Mouse (Mus musculus) forebrain, postnatal 0 days (tissue): ENCODE data around the gene Umad1. TPM values are rescaled to one million over a fixed set of nuclear protein-coding genes. Genes with fewer than 3 reads are reported as not detected.

Experiments
- ATAC-seq: fragments of 200-750 bp; cut with Nextera tagmentation; 2 replicates; pipeline ENCODE4 v1.8.0; 2017; ENCODE audit warnings: mild to moderate bottlenecking, moderate library complexity
- DNase-seq: peaks from one replicate; pipeline ENCODE4 v3.0.0-alpha.2; 2015
- H3K27ac ChIP-seq: fragments of 300-500 bp; sonication (generic); 2 replicates; pipeline ENCODE4 v1.5.1; 2014; ENCODE audit warnings: low read depth, mild to moderate bottlenecking, antibody characterized with exemption, low read length, moderate library complexity, mixed read lengths
- H3K27me3 ChIP-seq: fragments of 300-500 bp; sonication (generic); 2 replicates; pipeline ENCODE4 v1.6.1; 2014; ENCODE audit warnings: mild to moderate bottlenecking, low read length, mixed read lengths; ENCODE audit not compliant: insufficient read depth
- H3K36me3 ChIP-seq: fragments of 300-500 bp; sonication (generic); 2 replicates; pipeline ENCODE4 v1.6.1; 2014; ENCODE audit warnings: mild to moderate bottlenecking, moderate library complexity; ENCODE audit not compliant: insufficient read depth
- H3K4me1 ChIP-seq: fragments of 300-500 bp; sonication (generic); 2 replicates; pipeline ENCODE4 v1.6.1; 2014; ENCODE audit warnings: antibody characterized with exemption; ENCODE audit not compliant: insufficient read depth
- H3K4me2 ChIP-seq: fragments of 300-500 bp; sonication (generic); 2 replicates; pipeline ENCODE4 v1.6.1; 2014; ENCODE audit warnings: low read depth, mild to moderate bottlenecking, moderate library complexity
- H3K4me3 ChIP-seq: fragments of 300-500 bp; sonication (generic); 2 replicates; pipeline ENCODE4 v1.5.1; 2014; ENCODE audit warnings: low read depth, low read length, mixed read lengths
- H3K9ac ChIP-seq: fragments of 300-500 bp; sonication (generic); 2 replicates; pipeline ENCODE4 v1.6.1; 2014; ENCODE audit warnings: mild to moderate bottlenecking
- H3K9me3 ChIP-seq: fragments of 300-500 bp; sonication (generic); 2 replicates; pipeline ENCODE4 v1.6.1; 2016; ENCODE audit warnings: low read length
- CTCF ChIP-seq: sonication (generic); IDR thresholded peaks from 2 replicates; pipeline ENCODE4 v1.5.1; 2016; ENCODE audit warnings: antibody characterized with exemption, control low read depth, low read depth
- WGBS: fragments of 180-500 bp; shearing (Covaris S2); extraction: QIAGEN DNeasy Blood & Tissue Kit; methylation state at CpG from one replicate; pipeline ENCODE4 v1.1.7; 2014; 5-methylcytosine and 5-hydroxymethylcytosine counted together
- polyA plus RNA-seq: library from polyadenylated mRNA; unstranded; fragments of >200 nt; fragmentation: Nextera tagmentation; extraction: Ambion mirVana; gene quantifications from 2 replicates; pipeline ENCODE4 v1.2.1, GENCODE M21; 2015
- total RNA-seq: library from RNA; depleted of rRNA; stranded (reverse); fragments of >200 nt; gene quantifications from 2 replicates; pipeline ENCODE4 v1.2.3, GENCODE M21; 2014

Umad1 gene
- total and polyA plus RNA-seq, 2 experiments from 2014 or later: 24.4 to 50.5 TPM

- H3K4me1 ChIP-seq: no peaks in the 10 kb centered on the region
- no peak for TF ChIP-seq CTCF
- H3K27ac ChIP-seq: no peak overlapping the region
- H3K36me3 ChIP-seq: peaks cover 3% of the 10 kb centered on the region; the same call in 1 of the 2 replicates
- no peak for ATAC-seq
- no peaks in the 10 kb centered on the region for H3K9me3 ChIP-seq
- DNase-seq: no peak
- no peaks in the 10 kb centered on the region for H3K27me3 ChIP-seq
- no peak overlapping the region for H3K9ac ChIP-seq
- no peak overlapping the region for H3K4me2 ChIP-seq
- 15% methylated on average over 2 of the region's 2 CpGs for WGBS
- no peak overlapping the region for H3K4me3 ChIP-seq
These were observed 109.2 kb downstream of the Umad1 start for GRCm38 (mm10) chr6:8368198-8368864.

- Histone ChIP-seq H3K9ac (no peak overlapping the region), H3K27ac (no peak overlapping the region), H3K4me1 (no peaks in the 10 kb centered on the region), H3K27me3 (no peaks in the 10 kb centered on the region), H3K4me2 (no peak overlapping the region), H3K36me3 (no peaks in the 10 kb centered on the region), H3K4me3 (no peak overlapping the region), H3K9me3 (no peaks in the 10 kb centered on the region)
- no peak for DNase-seq
- 80% methylated on average over 3 of the region's 3 CpGs for WGBS
- no peak for ATAC-seq
- no peak for TF ChIP-seq CTCF
These were observed 111.5 kb downstream of the Umad1 start for GRCm38 (mm10) chr6:8370624-8371023.

- Histone ChIP-seq H3K9ac (no peak overlapping the region), H3K4me2 (no peak overlapping the region), H3K27me3 (no peaks in the 10 kb centered on the region), H3K4me3 (no peak overlapping the region), H3K27ac (no peak overlapping the region), H3K9me3 (no peaks in the 10 kb centered on the region), H3K4me1 (no peaks in the 10 kb centered on the region), H3K36me3 (peaks cover 6% of the 10 kb centered on the region)
- DNase-seq: no peak
- ATAC-seq: no peak
- 16% methylated on average over 2 of the region's 2 CpGs for WGBS
- no peak for TF ChIP-seq CTCF
These were observed 114.0 kb downstream of the Umad1 start for GRCm38 (mm10) chr6:8373051-8373450.

GRCm38 (mm10) chr6:8373851-8374250 is 114.8 kb downstream of the Umad1 start:
- Histone ChIP-seq H3K27me3 (no peaks in the 10 kb centered on the region), H3K4me1 (no peaks in the 10 kb centered on the region), H3K9me3 (no peaks in the 10 kb centered on the region), H3K27ac (no peak overlapping the region), H3K9ac (no peak overlapping the region), H3K36me3 (peaks cover 6% of the 10 kb centered on the region), H3K4me3 (no peak overlapping the region), H3K4me2 (no peak overlapping the region)
- no peak for DNase-seq
- no peak for ATAC-seq
- 36% methylated on average over 8 of the region's 8 CpGs for WGBS
- TF ChIP-seq CTCF: no peak

- no peaks in the 10 kb centered on the region for H3K27me3 ChIP-seq
- DNase-seq: no peak
- peaks cover 6% of the 10 kb centered on the region for H3K36me3 ChIP-seq
- H3K9me3 ChIP-seq: no peaks in the 10 kb centered on the region
- no peak for TF ChIP-seq CTCF
- H3K4me2 ChIP-seq: no peak overlapping the region
- H3K9ac ChIP-seq: no peak overlapping the region
- ATAC-seq: no peak
- no peak overlapping the region for H3K4me3 ChIP-seq
- H3K27ac ChIP-seq: no peak overlapping the region
- H3K4me1 ChIP-seq: no peaks in the 10 kb centered on the region
- 43% methylated on average over 6 of the region's 6 CpGs for WGBS
These were observed 115.2 kb downstream of the Umad1 start for GRCm38 (mm10) chr6:8374290-8374689.

- Histone ChIP-seq H3K27ac (no peak overlapping the region), H3K4me2 (no peak overlapping the region), H3K9me3 (no peaks in the 10 kb centered on the region), H3K27me3 (no peaks in the 10 kb centered on the region), H3K9ac (no peak overlapping the region), H3K4me3 (no peak overlapping the region), H3K4me1 (no peaks in the 10 kb centered on the region), H3K36me3 (peaks cover 6% of the 10 kb centered on the region)
- ATAC-seq (no peak), DNase-seq (no peak)
- no peak for TF ChIP-seq CTCF
- WGBS: 83% methylated on average over 4 of the region's 4 CpGs
These were observed 115.6 kb downstream of the Umad1 start for GRCm38 (mm10) chr6:8374712-8375111.

- WGBS: 96% methylated on average over 5 of the region's 5 CpGs
- peaks cover 6% of the 10 kb centered on the region for H3K36me3 ChIP-seq
- H3K4me2 ChIP-seq: no peak overlapping the region
- H3K4me3 ChIP-seq: no peak overlapping the region
- DNase-seq: no peak
- no peaks in the 10 kb centered on the region for H3K27me3 ChIP-seq
- H3K4me1 ChIP-seq: no peaks in the 10 kb centered on the region
- no peak for ATAC-seq
- TF ChIP-seq CTCF: no peak
- H3K9ac ChIP-seq: no peak overlapping the region
- H3K9me3 ChIP-seq: no peaks in the 10 kb centered on the region
- H3K27ac ChIP-seq: no peak overlapping the region
These were observed 117.3 kb downstream of the Umad1 start for GRCm38 (mm10) chr6:8376351-8376750.
